Mouse (Mus musculus) erythroblast, embryonic 14.5 days (primary cell): Measurements from ENCODE around the gene Gpm6a. TPM values are rescaled to one million over a fixed set of nuclear protein-coding genes. Genes with fewer than 3 reads are reported as not detected.

Experiments
- H3K27me3 ChIP-seq: 2 replicates; pipeline ENCODE4 v1.6.1; 2012; ENCODE audit warnings: inconsistent platforms; ENCODE audit not compliant: control insufficient read depth
- H3K36me3 ChIP-seq: 2 replicates; pipeline ENCODE4 v1.6.1; 2012; ENCODE audit warnings: mild to moderate bottlenecking, inconsistent platforms; ENCODE audit not compliant: control insufficient read depth
- H3K4me1 ChIP-seq: 2 replicates; pipeline ENCODE4 v1.6.1; 2012; ENCODE audit warnings: inconsistent platforms; ENCODE audit not compliant: control insufficient read depth
- H3K4me3 ChIP-seq: replicated peaks from 2 replicates; pipeline ENCODE3; 2012; ENCODE audit warnings: moderate library complexity, mild to moderate bottlenecking, inconsistent platforms
- H3K9me3 ChIP-seq: 2 replicates; pipeline ENCODE4 v1.6.1; 2012; ENCODE audit warnings: low read length, inconsistent platforms, mixed read lengths; ENCODE audit not compliant: control insufficient read depth
- GATA1 ChIP-seq: IDR thresholded peaks from 2 replicates; pipeline ENCODE4 v1.6.1; 2012; ENCODE audit warnings: low read length, inconsistent platforms, mixed read lengths
- TAL1 ChIP-seq: IDR thresholded peaks from 3 replicates; pipeline ENCODE4 v1.6.1; 2012; ENCODE audit warnings: low read length, inconsistent platforms, mixed read lengths
- polyA plus RNA-seq: library from polyadenylated mRNA; stranded (reverse); fragments of >175 nt; gene quantifications from 2 replicates; pipeline ENCODE4 v1.2.3, GENCODE M21; 2012

The Gpm6a gene
- polyA plus RNA-seq, 1 experiment: not detected

GRCm38 (mm10) chr8:54991840-54992609 lies 37.4 kb downstream of the Gpm6a start:
- no peak overlapping the region for H3K4me3 ChIP-seq
- H3K9me3 ChIP-seq: peaks cover 2% of the 10 kb centered on the region; the same call in 1 of the 2 replicates
- no peak for TF ChIP-seq TAL1
- no peak for TF ChIP-seq GATA1
- no peaks in the 10 kb centered on the region for H3K36me3 ChIP-seq
- H3K4me1 ChIP-seq: no peaks in the 10 kb centered on the region
- H3K27me3 ChIP-seq: no peaks in the 10 kb centered on the region

GRCm38 (mm10) chr8:54995662-54996061 lies 41.0 kb downstream of the Gpm6a start:
- H3K4me1 ChIP-seq: no peaks in the 10 kb centered on the region
- no peaks in the 10 kb centered on the region for H3K36me3 ChIP-seq
- H3K4me3 ChIP-seq: no peak overlapping the region
- no peaks in the 10 kb centered on the region for H3K27me3 ChIP-seq
- no peak for TF ChIP-seq GATA1
- no peak for TF ChIP-seq TAL1
- peaks cover under 1% of the 10 kb centered on the region; the same call in 1 of the 2 replicates for H3K9me3 ChIP-seq

DNA sequence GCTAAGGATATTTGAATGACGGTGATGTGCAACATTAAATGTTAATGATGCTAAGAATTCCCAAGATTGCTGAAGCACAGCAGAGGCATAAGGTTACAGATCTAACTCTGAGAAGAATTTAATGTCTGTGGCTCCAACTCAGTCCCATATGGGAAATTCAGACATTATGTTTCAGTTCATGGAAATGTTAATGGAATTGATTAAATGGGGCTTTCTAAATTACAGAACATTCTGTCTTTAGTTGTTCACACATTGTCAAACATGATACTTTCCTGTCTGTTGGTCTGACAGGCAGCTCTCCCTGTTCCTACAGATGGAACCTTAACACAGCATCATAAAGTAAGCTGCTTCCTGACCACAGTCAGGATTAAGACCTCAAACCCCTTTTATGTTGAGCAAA lies 47.8 kb downstream of the Gpm6a start:
- TF ChIP-seq TAL1 (no peak), GATA1 (no peak)

GRCm38 (mm10) chr8:55002946-55003345 lies 48.3 kb downstream of the Gpm6a start:
- TF ChIP-seq GATA1 (no peak), TAL1 (no peak)
- no peaks in the 10 kb centered on the region for H3K4me1 ChIP-seq
- no peak overlapping the region for H3K4me3 ChIP-seq
- H3K36me3 ChIP-seq: no peaks in the 10 kb centered on the region
- no peaks in the 10 kb centered on the region for H3K27me3 ChIP-seq
- no peaks in the 10 kb centered on the region for H3K9me3 ChIP-seq

More for the DNA sequence above, 47.8 kb downstream of the Gpm6a start:
- Histone ChIP-seq H3K36me3 (no peaks in the 10 kb centered on the region), H3K27me3 (no peaks in the 10 kb centered on the region), H3K9me3 (no peaks in the 10 kb centered on the region), H3K4me1 (no peaks in the 10 kb centered on the region), H3K4me3 (no peak overlapping the region)

- Histone ChIP-seq H3K36me3 (no peaks in the 10 kb centered on the region), H3K4me3 (no peak overlapping the region), H3K27me3 (no peaks in the 10 kb centered on the region), H3K4me1 (no peaks in the 10 kb centered on the region), H3K9me3 (no peaks in the 10 kb centered on the region)
- TF ChIP-seq TAL1 (no peak), GATA1 (no peak)
Measured at GRCm38 (mm10) chr8:55012228-55012627, 57.6 kb downstream of the Gpm6a start.

DNA sequence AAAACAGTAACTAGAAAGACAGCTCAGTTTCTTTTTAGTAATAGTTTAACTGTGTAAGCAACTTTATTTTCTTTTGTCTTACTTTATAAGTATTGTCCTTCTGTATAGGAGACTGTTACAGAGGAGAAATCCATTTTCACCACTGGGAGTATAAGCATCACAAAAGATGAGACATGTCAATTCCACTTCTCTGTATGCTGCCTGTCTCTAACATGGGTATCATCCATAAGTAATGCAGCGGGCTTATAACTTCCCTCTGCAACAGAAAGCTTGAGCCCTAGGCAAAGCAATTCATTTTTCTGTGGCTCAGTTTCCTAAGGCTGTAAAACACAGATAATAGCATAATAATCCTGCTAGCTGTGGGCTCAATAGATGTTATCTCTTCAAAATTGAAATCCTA lies 62.4 kb downstream of the Gpm6a start:
- Histone ChIP-seq H3K27me3 (no peaks in the 10 kb centered on the region), H3K4me3 (no peak overlapping the region), H3K4me1 (no peaks in the 10 kb centered on the region), H3K9me3 (no peaks in the 10 kb centered on the region), H3K36me3 (no peaks in the 10 kb centered on the region)
- TF ChIP-seq GATA1 (no peak), TAL1 (no peak)

GRCm38 (mm10) chr8:55025851-55026660 lies 71.4 kb downstream of the Gpm6a start:
- H3K36me3 ChIP-seq: no peaks in the 10 kb centered on the region
- TF ChIP-seq TAL1 (no peak), GATA1 (no peak)
- H3K4me1 ChIP-seq: no peaks in the 10 kb centered on the region
- H3K27me3 ChIP-seq: no peaks in the 10 kb centered on the region
- H3K4me3 ChIP-seq: no peak overlapping the region
- H3K9me3 ChIP-seq: no peaks in the 10 kb centered on the region

GRCm38 (mm10) chr8:55026661-55027000 lies 72.0 kb downstream of the Gpm6a start:
- H3K4me1 ChIP-seq: no peaks in the 10 kb centered on the region
- H3K4me3 ChIP-seq: no peak overlapping the region
- H3K9me3 ChIP-seq: no peaks in the 10 kb centered on the region
- TF ChIP-seq TAL1: no peak
- no peak for TF ChIP-seq GATA1
- no peaks in the 10 kb centered on the region for H3K36me3 ChIP-seq
- no peaks in the 10 kb centered on the region for H3K27me3 ChIP-seq

DNA sequence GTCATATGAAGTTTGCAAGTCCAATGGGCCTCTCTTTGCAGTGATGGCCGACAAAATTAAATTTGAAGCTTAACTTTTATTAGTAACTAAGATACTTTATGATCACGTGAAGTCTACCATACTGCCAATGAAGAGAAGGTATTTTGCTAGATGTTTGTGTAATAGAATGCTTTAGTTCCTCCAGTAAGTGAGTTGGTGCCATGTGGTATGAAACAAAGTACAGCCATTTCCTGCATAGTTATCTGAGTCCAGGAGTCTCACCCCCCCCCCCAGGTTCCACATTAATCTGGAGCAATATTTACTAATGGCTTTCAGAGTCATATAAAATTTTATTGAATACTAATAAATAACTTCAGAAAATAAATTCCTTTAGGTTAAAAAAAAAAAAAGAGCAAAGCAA lies 73.7 kb downstream of the Gpm6a start:
- Histone ChIP-seq H3K27me3 (no peaks in the 10 kb centered on the region), H3K36me3 (no peaks in the 10 kb centered on the region), H3K9me3 (no peaks in the 10 kb centered on the region), H3K4me1 (no peaks in the 10 kb centered on the region), H3K4me3 (no peak overlapping the region)
- TF ChIP-seq TAL1 (no peak), GATA1 (no peak)
